Mouse (Mus musculus) erythroid progenitor cell, adult 5-6 weeks (primary cell): ENCODE measurements around the gene 4930579G24Rik. TPM values are rescaled to one million over a fixed set of nuclear protein-coding genes. Genes with fewer than 3 reads are reported as not detected.

Experiments
- ATAC-seq: replicated peaks from 2 replicates; pipeline ENCODE4 v1.8.0; 2016; ENCODE audit warnings: moderate number of reproducible peaks, mild to moderate bottlenecking, moderate TSS enrichment, inconsistent platforms; ENCODE audit not compliant: poor library complexity, low FRiP score, severe bottlenecking
- total RNA-seq, 2 experiments: library from RNA; stranded (forward) in 1 of 2; stranded (reverse) in 1 of 2; fragments of 150-400 nt in 1 of 2; fragments of 186-747, 209-891 nt in 1 of 2; gene quantifications; 2 replicates each; pipeline versions ENCODE4 v1.2.3 to v1.2.4; 2015 to 2017; ENCODE audit warnings: low replicate concordance in 2 of 2

4930579G24Rik gene
- total RNA-seq, 2 experiments from 2014 or later, result 22.4 to 50.3 TPM

GRCm38 (mm10) chr3:79676411-79676810, 47.5 kb downstream of the 4930579G24Rik start:
- no peak for ATAC-seq

Other genes starting within 250 kb of the 4930579G24Rik start
- 73.2 and 101 TPM in 2 replicates for gene Fnip2, start 61.3 kb upstream of the 4930579G24Rik start, total RNA-seq (2015; ENCODE audit: low replicate concordance)
- 85.6 and 109 TPM in 2 replicates for gene Fnip2, start 61.3 kb upstream of the 4930579G24Rik start, total RNA-seq (2017; ENCODE audit: low replicate concordance)
- gene Ppid, start 37.7 kb upstream of the 4930579G24Rik start, total RNA-seq (2015; ENCODE audit: low replicate concordance), result 75.0 and 82.2 TPM in 2 replicates
- gene Ppid, start 37.7 kb upstream of the 4930579G24Rik start, total RNA-seq (2017; ENCODE audit: low replicate concordance), result 68.3 and 84.3 TPM in 2 replicates
- 35.0 and 44.0 TPM in 2 replicates for gene Etfdh, start 421 bp downstream of the 4930579G24Rik start, total RNA-seq (2015; ENCODE audit: low replicate concordance)
- gene Etfdh, start 421 bp downstream of the 4930579G24Rik start, total RNA-seq (2017; ENCODE audit: low replicate concordance), result 31.8 and 39.0 TPM in 2 replicates
- gene Rxfp1, start 108.8 kb downstream of the 4930579G24Rik start, total RNA-seq (2015; ENCODE audit: low replicate concordance), result not detected in 2 replicates
- gene Rxfp1, start 108.8 kb downstream of the 4930579G24Rik start, total RNA-seq (2017; ENCODE audit: low replicate concordance), result not detected in 2 replicates
- gene Tmem144, start 223.7 kb downstream of the 4930579G24Rik start, total RNA-seq (2015; ENCODE audit: low replicate concordance), result 1.1 TPM in 1 of 2 replicates, not detected in the other
- not detected in 2 replicates for gene Tmem144, start 223.7 kb downstream of the 4930579G24Rik start, total RNA-seq (2017; ENCODE audit: low replicate concordance)